Mouse (Mus musculus) limb, embryonic 11.5 days (tissue): ENCODE measurements around the gene Gm21987. TPM values are rescaled to one million over a fixed set of nuclear protein-coding genes. Genes with fewer than 3 reads are reported as not detected.

Source experiments
- ATAC-seq: fragments of 200-750 bp; cut with Nextera tagmentation; 2 replicates; pipeline ENCODE4 v1.8.0; 2017; ENCODE audit warnings: low read depth; ENCODE audit not compliant: insufficient number of reproducible peaks, low FRiP score, low TSS enrichment
- DNase-seq: peaks from one replicate; pipeline ENCODE4 v3.0.0-alpha.2; 2015; ENCODE audit warnings: low spot score
- H3K27ac ChIP-seq: fragments of 300-500 bp; sonication (generic); replicated peaks from 2 replicates; pipeline ENCODE4 v1.5.1; 2014; ENCODE audit warnings: low read depth, mild to moderate bottlenecking, low read length
- H3K27me3 ChIP-seq: fragments of 300-500 bp; sonication (generic); 2 replicates; pipeline ENCODE4 v1.6.1; 2014; ENCODE audit warnings: mild to moderate bottlenecking, low read length, mixed read lengths; ENCODE audit not compliant: control insufficient read depth, insufficient read depth
- H3K36me3 ChIP-seq: fragments of 300-500 bp; sonication (generic); 2 replicates; pipeline ENCODE4 v1.6.1; 2014; ENCODE audit warnings: mild to moderate bottlenecking, low read length, moderate library complexity, mixed read lengths; ENCODE audit not compliant: control insufficient read depth, insufficient read depth
- H3K4me1 ChIP-seq: fragments of 300-500 bp; sonication (generic); 2 replicates; pipeline ENCODE4 v1.6.1; 2014; ENCODE audit warnings: low read length, mixed read lengths; ENCODE audit not compliant: control insufficient read depth, insufficient read depth
- H3K4me2 ChIP-seq: fragments of 300-500 bp; sonication (generic); 2 replicates; pipeline ENCODE4 v1.6.1; 2014; ENCODE audit warnings: low read depth, mild to moderate bottlenecking, moderate library complexity; ENCODE audit not compliant: severe bottlenecking
- H3K4me3 ChIP-seq: fragments of 300-500 bp; sonication (generic); 2 replicates; pipeline ENCODE4 v1.5.1; 2014; ENCODE audit warnings: low read depth, low read length
- H3K9ac ChIP-seq: fragments of 300-500 bp; sonication (generic); 2 replicates; pipeline ENCODE4 v1.6.1; 2014; ENCODE audit warnings: mild to moderate bottlenecking, low read length
- H3K9me3 ChIP-seq: fragments of 300-500 bp; sonication (generic); 2 replicates; pipeline ENCODE4 v1.6.1; 2016; ENCODE audit warnings: low read length; ENCODE audit not compliant: control insufficient read depth
- WGBS: fragments of 180-500 bp; shearing (Covaris S2); extraction: QIAGEN DNeasy Blood & Tissue Kit; methylation state at CpG from one replicate; pipeline ENCODE4 v1.1.7; 2014; 5-methylcytosine and 5-hydroxymethylcytosine counted together
- polyA plus RNA-seq: library from polyadenylated mRNA; unstranded; fragments of >200 nt; fragmentation: Nextera tagmentation; extraction: Ambion mirVana; gene quantifications from 2 replicates; pipeline ENCODE4 v1.2.1, GENCODE M21; 2014

Gm21987 gene
- not detected in 2 replicates for polyA plus RNA-seq

DNA sequence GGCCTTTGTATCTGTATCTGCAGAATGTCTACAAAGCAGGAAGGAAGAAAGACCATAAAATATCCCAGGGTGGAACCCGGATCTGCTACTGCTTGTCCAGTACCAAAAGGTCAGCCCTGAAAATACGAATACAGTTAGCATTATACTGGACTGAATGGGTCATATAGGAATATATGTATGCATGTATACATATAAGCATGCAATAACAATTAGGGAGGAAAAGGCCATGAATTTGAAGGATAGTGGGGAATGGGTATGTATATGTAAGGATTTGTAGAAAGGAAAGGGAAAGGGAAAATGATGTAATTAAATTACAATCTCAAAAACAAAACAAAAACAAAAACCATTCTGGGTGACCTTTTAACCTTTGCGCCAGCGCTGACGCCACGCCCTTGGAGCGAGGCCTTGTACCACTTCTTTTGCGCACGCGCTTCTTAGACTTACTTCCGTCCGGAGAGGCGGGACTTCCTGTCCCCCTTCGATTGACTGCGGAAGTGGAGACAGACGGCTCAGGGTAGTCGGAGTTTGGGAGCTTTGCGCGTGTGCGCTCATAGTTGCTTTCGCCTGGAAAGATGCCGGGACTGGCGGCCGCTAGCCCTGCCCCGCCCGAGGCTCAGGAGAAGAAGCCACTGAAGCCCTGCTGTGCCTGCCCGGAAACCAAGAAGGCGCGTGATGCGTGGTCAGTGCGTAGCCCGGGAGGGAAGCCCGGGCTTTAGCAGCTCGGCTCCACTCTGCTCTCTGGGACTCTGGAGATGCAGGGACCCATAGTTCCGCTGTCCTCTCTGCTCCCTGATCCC is at the start of gene Gm21987, which contains the start of gene Cox17:
Gene Gm21987, plus strand, starts transcription at position 512 of the 797 bp plus-strand sequence.
Gene Cox17, plus strand, starts transcription at position 463 of the 797 bp plus-strand sequence.
- H3K9me3 ChIP-seq: no peaks in the 10 kb centered on the region
- H3K4me2 ChIP-seq: peak within 1 kb of the TSS; percentile 46
- WGBS: 3% methylated on average over 35 of the region's 35 CpGs
- peak; percentile 94 for ATAC-seq
- no peak within 1 kb of the TSS; the same call in 1 of the 2 replicates for H3K27ac ChIP-seq
- H3K4me1 ChIP-seq: peaks cover 4% of the 10 kb centered on the region
- peak; percentile 90 for DNase-seq
- peak within 1 kb of the TSS; percentile 59 for H3K4me3 ChIP-seq
- peaks cover 2% of the 10 kb centered on the region for H3K36me3 ChIP-seq
- H3K27me3 ChIP-seq: no peaks in the 10 kb centered on the region
- peak within 1 kb of the TSS; percentile 84 for H3K9ac ChIP-seq

DNA sequence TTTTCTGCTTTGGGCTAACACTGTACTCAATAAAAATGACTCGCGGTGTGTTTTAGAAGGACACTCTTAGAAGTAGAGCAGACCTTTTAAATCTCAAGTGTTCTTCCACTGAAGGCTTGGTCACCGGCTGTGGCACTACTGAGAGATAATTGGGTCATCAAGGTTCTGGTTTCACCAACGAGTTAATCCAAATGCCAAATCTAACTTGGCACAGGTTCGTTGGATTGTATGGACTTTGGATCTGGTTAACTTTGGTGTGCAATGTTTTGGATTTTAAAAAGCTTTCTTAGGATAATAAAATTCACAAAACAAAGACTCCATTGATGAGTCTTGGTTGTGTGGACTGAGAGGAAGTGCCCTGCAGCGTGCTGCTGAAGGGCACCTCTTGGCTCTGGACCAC is 48.4 kb upstream of the Gm21987 start:
- H3K36me3 ChIP-seq: no peaks in the 10 kb centered on the region
- H3K4me1 ChIP-seq: no peaks in the 10 kb centered on the region
- 87% methylated on average over 6 of the region's 6 CpGs for WGBS
- H3K27ac ChIP-seq: no peak overlapping the region
- DNase-seq: no peak
- H3K9me3 ChIP-seq: no peaks in the 10 kb centered on the region
- no peak overlapping the region for H3K4me2 ChIP-seq
- no peak for ATAC-seq
- H3K4me3 ChIP-seq: no peak overlapping the region
- no peak overlapping the region for H3K9ac ChIP-seq
- no peaks in the 10 kb centered on the region for H3K27me3 ChIP-seq

DNA sequence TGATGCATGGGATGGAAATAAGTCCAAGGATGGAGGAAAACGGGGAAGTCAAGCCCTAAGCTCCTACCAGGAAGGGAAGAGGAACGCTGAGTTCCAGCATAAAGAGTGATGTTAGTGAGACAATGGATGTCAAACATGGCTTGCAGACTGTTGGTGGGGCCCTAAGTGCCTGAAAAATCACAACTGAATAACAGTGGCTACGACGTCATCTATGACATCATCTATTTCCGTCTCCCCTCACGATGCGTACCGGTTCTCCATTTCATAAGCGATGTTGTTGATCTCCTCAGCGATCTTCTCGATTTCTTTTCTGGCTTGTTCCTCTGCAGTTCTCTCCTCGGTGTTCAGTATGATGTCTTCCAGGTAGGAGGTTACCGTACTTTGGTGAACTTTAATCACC is 44.5 kb upstream of the Gm21987 start:
- H3K9me3 ChIP-seq: no peaks in the 10 kb centered on the region
- WGBS: 90% methylated on average over 13 of the region's 13 CpGs
- ATAC-seq (no peak), DNase-seq (no peak)
- H3K36me3 ChIP-seq: no peaks in the 10 kb centered on the region
- H3K9ac ChIP-seq: no peak overlapping the region
- no peak overlapping the region for H3K27ac ChIP-seq
- H3K4me1 ChIP-seq: peaks cover 10% of the 10 kb centered on the region
- no peaks in the 10 kb centered on the region for H3K27me3 ChIP-seq
- no peak overlapping the region for H3K4me3 ChIP-seq
- no peak overlapping the region for H3K4me2 ChIP-seq

DNA sequence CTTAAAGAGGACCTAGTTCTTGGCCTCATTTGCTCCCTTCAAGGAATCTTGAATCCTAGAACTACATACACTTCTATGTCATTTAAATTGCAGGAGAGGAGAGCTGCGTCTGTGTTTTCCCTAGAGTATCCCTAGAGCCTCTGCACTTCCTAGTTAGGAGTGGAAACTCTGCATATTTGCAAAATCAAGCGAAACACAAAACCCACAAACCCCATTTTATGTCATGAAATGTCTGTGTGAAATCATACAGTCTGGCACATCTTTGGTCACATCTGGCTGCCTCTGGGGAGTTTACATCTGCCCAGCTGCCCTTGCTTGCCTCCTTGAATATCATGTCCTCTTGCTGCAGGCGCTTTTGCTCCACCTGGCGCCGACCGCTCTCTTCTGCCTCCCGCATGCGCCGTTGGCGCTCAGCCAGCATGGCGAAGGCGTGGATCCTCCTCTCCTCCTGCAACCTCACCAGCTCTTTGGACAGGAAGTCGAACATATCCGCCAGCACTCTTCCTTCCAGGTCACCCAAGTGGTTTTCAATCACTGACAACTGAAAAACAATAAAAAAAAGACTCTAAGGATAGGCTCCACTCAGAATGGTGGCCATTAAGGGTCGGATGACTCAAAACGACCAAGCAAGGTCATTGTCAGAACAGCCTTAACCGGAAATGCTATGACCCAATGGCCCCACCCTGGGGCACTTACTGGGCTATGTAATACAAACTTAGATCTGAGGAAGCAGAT is 42.2 kb upstream of the Gm21987 start:
- WGBS: 72% methylated on average over 17 of the region's 17 CpGs
- ATAC-seq (no peak), DNase-seq (no peak)
- no peaks in the 10 kb centered on the region for H3K36me3 ChIP-seq
- H3K27ac ChIP-seq: no peak overlapping the region
- H3K9ac ChIP-seq: no peak overlapping the region
- no peaks in the 10 kb centered on the region for H3K9me3 ChIP-seq
- H3K4me2 ChIP-seq: no peak overlapping the region
- peaks cover 14% of the 10 kb centered on the region for H3K4me1 ChIP-seq
- no peak overlapping the region for H3K4me3 ChIP-seq
- H3K27me3 ChIP-seq: no peaks in the 10 kb centered on the region

DNA sequence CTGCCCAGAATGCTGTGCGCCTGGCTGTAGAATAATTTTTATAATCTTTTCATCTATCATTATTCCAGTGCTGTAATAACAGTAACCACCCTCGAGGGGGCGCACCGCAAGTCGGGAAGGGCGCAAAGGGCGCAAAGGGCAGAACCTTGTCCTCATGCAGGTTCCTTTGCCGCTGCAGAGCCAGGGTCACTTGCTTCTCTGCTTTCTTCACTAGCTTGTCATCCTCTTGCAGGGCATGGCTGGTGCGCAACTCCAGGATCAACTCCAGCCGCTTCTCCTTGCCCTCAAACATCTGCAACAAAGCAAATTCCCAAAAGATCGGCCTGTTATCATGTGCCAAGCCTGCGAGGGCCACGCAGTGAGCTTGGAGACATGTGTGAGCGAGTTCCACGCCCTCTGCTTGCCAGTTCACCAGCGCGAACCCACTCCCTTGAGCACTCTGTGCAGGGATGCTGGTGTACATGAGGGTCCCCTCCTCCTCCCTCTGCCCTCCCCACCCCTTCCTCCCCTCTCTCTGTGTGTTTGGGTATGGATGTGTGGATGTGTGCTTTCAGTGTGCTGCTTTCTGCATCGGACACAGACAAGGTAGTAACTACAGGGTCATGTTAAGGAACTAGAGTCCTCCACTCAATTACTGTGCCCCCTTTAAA is 40.1 kb upstream of the Gm21987 start:
- DNase-seq: peak; percentile 47
- WGBS: 56% methylated on average over 18 of the region's 18 CpGs
- peak overlapping the region; percentile 68; the same call in 1 of the 2 replicates for H3K27ac ChIP-seq

DNA sequence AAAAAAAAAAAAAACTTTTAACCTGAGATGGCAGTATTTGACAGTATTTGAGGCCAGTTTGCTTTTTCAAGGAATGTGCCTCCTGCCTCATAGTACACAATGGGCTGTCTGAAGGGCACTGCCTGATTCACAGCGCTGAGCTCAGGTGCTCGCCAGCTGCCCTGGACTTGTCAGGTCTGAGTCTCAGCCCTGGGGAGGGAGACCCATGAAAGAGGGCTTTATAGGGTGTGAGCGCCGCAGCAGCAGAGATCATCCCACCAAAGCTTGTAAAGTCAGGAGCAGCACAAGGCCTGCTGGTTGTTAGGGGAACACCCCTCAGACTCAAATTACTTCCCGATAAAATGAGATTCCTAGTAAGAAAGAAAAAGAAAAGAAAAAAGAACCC is 39.6 kb upstream of the Gm21987 start:
- Histone ChIP-seq H3K36me3 (no peaks in the 10 kb centered on the region), H3K4me2 (no peak overlapping the region)
- peak; percentile 84 for ATAC-seq

More for the DNA sequence above, 40.1 kb upstream of the Gm21987 start:
- 0 out of 2 replicates have a peak overlapping the region, but pooled peaks have one; percentile 4 for H3K4me2 ChIP-seq
- no peak overlapping the region for H3K9ac ChIP-seq
- no peaks in the 10 kb centered on the region for H3K27me3 ChIP-seq
- H3K9me3 ChIP-seq: no peaks in the 10 kb centered on the region
- ATAC-seq: peak; percentile 68
- no peaks in the 10 kb centered on the region for H3K36me3 ChIP-seq
- H3K4me3 ChIP-seq: no peak overlapping the region
- H3K4me1 ChIP-seq: peaks cover 14% of the 10 kb centered on the region

DNA sequence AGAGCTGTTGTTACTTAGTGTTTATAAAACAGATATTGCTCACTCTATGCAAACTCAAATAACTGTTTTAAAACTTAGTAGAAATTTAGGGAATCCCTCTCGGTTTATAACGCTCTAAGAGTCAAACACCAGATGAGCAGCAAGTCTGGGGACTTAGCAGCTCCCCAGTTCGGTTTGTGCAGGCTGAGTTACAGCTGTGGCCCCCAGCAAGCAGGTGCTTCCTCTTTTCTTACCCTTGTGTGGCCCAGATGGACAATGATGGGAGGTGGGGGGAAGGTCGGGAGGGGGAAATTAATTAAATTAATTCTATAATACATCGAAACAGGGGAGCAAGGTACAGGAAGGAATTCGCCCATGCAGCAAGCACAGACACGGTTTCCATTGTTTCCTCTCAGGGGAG is 39.2 kb upstream of the Gm21987 start:
- Histone ChIP-seq H3K27ac (peak overlapping the region; percentile 68; the same call in 1 of the 2 replicates), H3K4me3 (no peak overlapping the region), H3K9ac (no peak overlapping the region), H3K4me2 (no peak overlapping the region), H3K36me3 (no peaks in the 10 kb centered on the region), H3K9me3 (no peaks in the 10 kb centered on the region), H3K4me1 (peaks cover 14% of the 10 kb centered on the region), H3K27me3 (no peaks in the 10 kb centered on the region)
- 49% methylated on average over 7 of the region's 7 CpGs for WGBS
- 0 out of 2 replicates have a peak, but pooled peaks have one; percentile 37 for ATAC-seq
- DNase-seq: no peak

More for the DNA sequence above, 39.6 kb upstream of the Gm21987 start:
- Histone ChIP-seq H3K9ac (no peak overlapping the region), H3K4me1 (peaks cover 14% of the 10 kb centered on the region), H3K27me3 (no peaks in the 10 kb centered on the region), H3K4me3 (no peak overlapping the region), H3K9me3 (no peaks in the 10 kb centered on the region), H3K27ac (peak overlapping the region; percentile 68; the same call in 1 of the 2 replicates)
- peak; percentile 64 for DNase-seq
- 22% methylated on average over 5 of the region's 5 CpGs for WGBS

DNA sequence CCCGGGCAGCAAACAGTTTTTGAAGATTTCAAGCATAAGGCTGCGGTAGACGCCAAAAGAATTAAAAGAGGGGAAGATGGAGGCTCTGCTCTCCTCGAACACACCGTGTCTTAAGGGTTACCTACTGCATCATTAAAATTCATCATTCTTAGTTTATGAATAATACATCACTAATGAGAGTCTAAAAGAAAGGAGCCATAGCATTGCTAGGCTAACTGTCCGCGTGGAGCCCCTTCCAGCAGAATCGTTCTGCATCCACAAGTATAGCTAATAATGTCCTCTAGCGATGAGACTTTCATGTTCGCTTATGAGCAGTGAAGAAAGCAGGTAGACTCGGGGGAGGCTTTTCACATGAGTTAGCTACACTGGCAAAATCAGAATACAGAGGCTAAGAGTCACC is 38.6 kb upstream of the Gm21987 start:
- ATAC-seq: no peak
- 89% methylated on average over 11 of the region's 11 CpGs for WGBS

More for the DNA sequence above, 38.6 kb upstream of the Gm21987 start:
- Histone ChIP-seq H3K4me1 (peaks cover 14% of the 10 kb centered on the region), H3K27ac (0 out of 2 replicates have a peak overlapping the region, but pooled peaks have one; percentile 68), H3K9me3 (no peaks in the 10 kb centered on the region), H3K9ac (no peak overlapping the region), H3K4me2 (no peak overlapping the region), H3K36me3 (no peaks in the 10 kb centered on the region), H3K4me3 (no peak overlapping the region), H3K27me3 (no peaks in the 10 kb centered on the region)
- DNase-seq: no peak
